Mouse (Mus musculus) thymus, adult 2 months (tissue): ENCODE results near the gene Parp11. TPM values are rescaled to one million over a fixed set of nuclear protein-coding genes. Genes with fewer than 3 reads are reported as not detected.

ENCODE experiments used
- DNase-seq: peaks from one replicate; pipeline ENCODE4 v3.0.0; 2021
- H3K27ac ChIP-seq: fragments of 200-500 bp; 2 replicates; pipeline ENCODE4 v1.5.1; 2012; ENCODE audit warnings: low read length, control low read depth; ENCODE audit not compliant: control insufficient read depth, insufficient read depth
- H3K27me3 ChIP-seq: fragments of 200-500 bp; 2 replicates; pipeline ENCODE4 v1.6.1; 2012; ENCODE audit warnings: mild to moderate bottlenecking, low read length, moderate library complexity, mixed read lengths; ENCODE audit not compliant: control insufficient read depth, insufficient read depth
- H3K36me3 ChIP-seq: fragments of 200-500 bp; 2 replicates; pipeline ENCODE4 v1.6.1; 2012; ENCODE audit warnings: mild to moderate bottlenecking, low read length, moderate library complexity; ENCODE audit not compliant: control insufficient read depth, insufficient read depth
- H3K4me1 ChIP-seq: fragments of 200-500 bp; replicated peaks from 2 replicates; pipeline ENCODE4 v1.6.1; 2012; ENCODE audit warnings: low read length; ENCODE audit not compliant: control insufficient read depth, insufficient read depth
- H3K4me3 ChIP-seq: fragments of 200-500 bp; 2 replicates; pipeline ENCODE4 v1.5.1; 2012; ENCODE audit warnings: mild to moderate bottlenecking, low read length, control low read depth, moderate library complexity; ENCODE audit not compliant: control insufficient read depth, insufficient read depth
- CTCF ChIP-seq: fragments of 200-500 bp; IDR thresholded peaks from 2 replicates; pipeline ENCODE4 v1.5.1; 2012; ENCODE audit warnings: mild to moderate bottlenecking, control low read depth, low read length, moderate library complexity, borderline replicate concordance; ENCODE audit not compliant: control insufficient read depth, poor library complexity, insufficient read depth; ENCODE audit errors: extremely low read depth
- POLR2A ChIP-seq: fragments of 200-500 bp; IDR thresholded peaks from 2 replicates; pipeline ENCODE4 v1.6.1; 2012; ENCODE audit warnings: mild to moderate bottlenecking, low read length, control low read depth, moderate library complexity; ENCODE audit not compliant: control insufficient read depth, poor library complexity, insufficient read depth; ENCODE audit errors: extremely low read depth
- WGBS: fragments of 180-500 bp; shearing (Covaris S2); methylation state at CpG from one replicate; pipeline ENCODE4 v1.1.7; 2018; 5-methylcytosine and 5-hydroxymethylcytosine counted together
- polyA plus RNA-seq: library from polyadenylated mRNA; depleted of rRNA; stranded (reverse); fragments of >200 nt; gene quantifications from 2 replicates; pipeline ENCODE4 v1.2.3, GENCODE M21; 2012

The Parp11 gene
- polyA plus RNA-seq, 1 experiment = 50.7 TPM

DNA sequence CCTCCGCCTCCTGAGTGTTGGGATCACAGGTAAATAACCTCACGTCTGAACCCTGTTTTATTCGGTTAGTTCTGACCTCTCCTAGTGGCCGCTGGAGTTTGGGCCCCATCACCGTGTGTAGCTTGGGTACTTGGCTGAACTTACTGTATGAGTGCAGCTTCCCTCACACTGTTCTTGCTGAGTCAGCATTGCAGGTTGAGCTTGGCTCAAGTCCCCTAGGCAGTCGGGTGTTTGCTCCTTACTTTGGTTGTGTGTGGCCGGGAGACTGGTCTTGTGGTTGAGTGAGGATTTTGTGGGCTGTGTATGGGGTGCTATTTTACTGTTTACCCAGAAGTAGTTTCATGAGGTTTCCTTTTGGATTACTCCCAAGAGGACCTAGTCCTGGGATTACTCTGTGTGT, 17.9 kb downstream of the Parp11 start:
- Histone ChIP-seq H3K4me3 (no peak overlapping the region), H3K27me3 (no peaks in the 10 kb centered on the region), H3K27ac (no peak overlapping the region), H3K36me3 (no peaks in the 10 kb centered on the region), H3K4me1 (peaks cover 31% of the 10 kb centered on the region)
- 50% methylated on average over 7 of the region's 7 CpGs for WGBS
- no peak for DNase-seq
- TF ChIP-seq CTCF (no peak), POLR2A (no peak)

GRCm38 (mm10) chr6:127466749-127467310, 20.2 kb downstream of the Parp11 start:
- TF ChIP-seq CTCF = no peak
- TF ChIP-seq POLR2A = no peak

GRCm38 (mm10) chr6:127472078-127472477, 25.4 kb downstream of the Parp11 start:
- Histone ChIP-seq H3K36me3 (peaks cover 4% of the 10 kb centered on the region; the same call in 1 of the 2 replicates), H3K27me3 (no peaks in the 10 kb centered on the region), H3K4me3 (no peak overlapping the region), H3K4me1 (peaks cover 45% of the 10 kb centered on the region), H3K27ac (peak overlapping the region; percentile 87)
- WGBS = 4% methylated on average over 4 of the region's 4 CpGs
- TF ChIP-seq CTCF (no peak), POLR2A (no peak)
- DNase-seq = peak; percentile 40

More at GRCm38 (mm10) chr6:127466749-127467310, 20.2 kb downstream of the Parp11 start:
- Histone ChIP-seq H3K4me1 (peaks cover 41% of the 10 kb centered on the region), H3K36me3 (no peaks in the 10 kb centered on the region), H3K4me3 (no peak overlapping the region), H3K27ac (no peak overlapping the region), H3K27me3 (no peaks in the 10 kb centered on the region)
- 50% methylated on average over 4 of the region's 4 CpGs for WGBS
- DNase-seq = no peak

- H3K4me1 ChIP-seq = peaks cover 53% of the 10 kb centered on the region
- no peaks in the 10 kb centered on the region for H3K27me3 ChIP-seq
- no peak overlapping the region for H3K4me3 ChIP-seq
- H3K27ac ChIP-seq = peak overlapping the region; percentile 94
- 42% methylated on average over 8 of the region's 8 CpGs for WGBS
- TF ChIP-seq POLR2A (no peak), CTCF (no peak)
- H3K36me3 ChIP-seq = peaks cover 4% of the 10 kb centered on the region; the same call in 1 of the 2 replicates
- DNase-seq = peak; percentile 50
Measured at GRCm38 (mm10) chr6:127473961-127474360, 27.3 kb downstream of the Parp11 start.

GRCm38 (mm10) chr6:127475231-127475630, 28.6 kb downstream of the Parp11 start:
- H3K4me1 ChIP-seq = peaks cover 53% of the 10 kb centered on the region
- WGBS = 93% methylated on average over 3 of the region's 3 CpGs
- no peaks in the 10 kb centered on the region for H3K27me3 ChIP-seq
- H3K36me3 ChIP-seq = peaks cover 11% of the 10 kb centered on the region
- H3K27ac ChIP-seq = no peak overlapping the region
- no peak overlapping the region for H3K4me3 ChIP-seq
- no peak for DNase-seq
- TF ChIP-seq POLR2A (no peak), CTCF (no peak)

- Histone ChIP-seq H3K4me1 (peaks cover 12% of the 10 kb centered on the region), H3K27me3 (no peaks in the 10 kb centered on the region), H3K36me3 (peaks cover 18% of the 10 kb centered on the region), H3K4me3 (no peak overlapping the region), H3K27ac (peak overlapping the region; percentile 27; the same call in 1 of the 2 replicates)
- DNase-seq = no peak
- 37% methylated on average over 6 of the region's 6 CpGs for WGBS
- no peak for TF ChIP-seq CTCF
- no peak for TF ChIP-seq POLR2A
Measured at GRCm38 (mm10) chr6:127491046-127491445, 44.4 kb downstream of the Parp11 start.
